Mouse (Mus musculus) lung, postnatal 0 days (tissue): ENCODE data around the gene Nudt15. TPM values are rescaled to one million over a fixed set of nuclear protein-coding genes. Genes with fewer than 3 reads are reported as not detected.

Source experiments
- ATAC-seq: fragments of 200-750 bp; cut with Nextera tagmentation; 2 replicates; pipeline ENCODE4 v1.8.0; 2017; ENCODE audit warnings: moderate library complexity
- DNase-seq: peaks from one replicate; pipeline ENCODE4 v3.0.0-alpha.2; 2016; ENCODE audit warnings: low spot score
- H3K27ac ChIP-seq: fragments of 300-500 bp; sonication (generic); 2 replicates; pipeline ENCODE4 v1.5.1; 2014; ENCODE audit warnings: antibody characterized with exemption, mild to moderate bottlenecking, low read length, mixed read lengths
- H3K27me3 ChIP-seq: fragments of 300-500 bp; sonication (generic); replicated peaks from 2 replicates; pipeline ENCODE4 v1.6.1; 2014; ENCODE audit warnings: low read length, mixed read lengths; ENCODE audit not compliant: insufficient read depth
- H3K36me3 ChIP-seq: fragments of 300-500 bp; sonication (generic); 2 replicates; pipeline ENCODE4 v1.6.1; 2014; ENCODE audit warnings: low read length, mixed read lengths; ENCODE audit not compliant: insufficient read depth
- H3K4me1 ChIP-seq: fragments of 300-500 bp; sonication (generic); 2 replicates; pipeline ENCODE4 v1.6.1; 2014; ENCODE audit warnings: antibody characterized with exemption, low read depth, low read length, mixed read lengths; ENCODE audit not compliant: insufficient read depth
- H3K4me2 ChIP-seq: fragments of 300-500 bp; sonication (generic); replicated peaks from 2 replicates; pipeline ENCODE4 v1.6.1; 2014; ENCODE audit warnings: low read depth, mild to moderate bottlenecking, low read length, moderate library complexity, mixed read lengths
- H3K4me3 ChIP-seq: fragments of 300-500 bp; sonication (generic); 2 replicates; pipeline ENCODE4 v1.5.1; 2014; ENCODE audit warnings: low read depth, low read length
- H3K9ac ChIP-seq: fragments of 300-500 bp; sonication (generic); replicated peaks from 2 replicates; pipeline ENCODE4 v1.6.1; 2014; ENCODE audit warnings: low read depth, mild to moderate bottlenecking
- H3K9me3 ChIP-seq: fragments of 300-500 bp; sonication (generic); 2 replicates; pipeline ENCODE4 v1.6.1; 2016; ENCODE audit warnings: low read length, mixed read lengths
- CTCF ChIP-seq: IDR thresholded peaks from 2 replicates; pipeline ENCODE4 v1.5.1; 2016; ENCODE audit warnings: antibody characterized with exemption, mild to moderate bottlenecking
- EP300 ChIP-seq: IDR thresholded peaks from 2 replicates; pipeline ENCODE4 v1.6.1; 2016; ENCODE audit warnings: antibody characterized with exemption, mild to moderate bottlenecking, control low read depth
- WGBS: fragments of 180-500 bp; shearing (Covaris S2); extraction: QIAGEN DNeasy Blood & Tissue Kit; methylation state at CpG from one replicate; pipeline ENCODE4 v1.1.7; 2014; 5-methylcytosine and 5-hydroxymethylcytosine counted together
- polyA plus RNA-seq: library from polyadenylated mRNA; unstranded; fragments of >200 nt; fragmentation: Nextera tagmentation; extraction: Ambion mirVana; gene quantifications from 2 replicates; pipeline ENCODE4 v1.2.1, GENCODE M21; 2015

The Nudt15 gene
- polyA plus RNA-seq, 1 experiment from 2014 or later, result 2.7 TPM

- H3K27me3 ChIP-seq, result no peaks in the 10 kb centered on the region
- peaks cover 8% of the 10 kb centered on the region; the same call in 1 of the 2 replicates for H3K4me1 ChIP-seq
- 47% methylated on average over 8 of the region's 8 CpGs for WGBS
- no peaks in the 10 kb centered on the region for H3K9me3 ChIP-seq
- no peak overlapping the region; the same call in 1 of the 2 replicates for H3K27ac ChIP-seq
- no peak overlapping the region for H3K9ac ChIP-seq
- DNase-seq (peak; percentile 83), ATAC-seq (peak; percentile 89)
- H3K4me2 ChIP-seq, result 0 out of 2 replicates have a peak overlapping the region, but pooled peaks have one; percentile 17
- no peak overlapping the region for H3K4me3 ChIP-seq
- H3K36me3 ChIP-seq, result no peaks in the 10 kb centered on the region
- TF ChIP-seq CTCF, result no peak
- TF ChIP-seq EP300, result peak; percentile 62
These were observed 77.4 kb downstream of the Nudt15 start for GRCm38 (mm10) chr14:73470593-73470992.

GRCm38 (mm10) chr14:73469506-73469905, 78.5 kb downstream of the Nudt15 start:
- Histone ChIP-seq H3K9me3 (no peaks in the 10 kb centered on the region), H3K27ac (no peak overlapping the region), H3K4me3 (no peak overlapping the region), H3K27me3 (no peaks in the 10 kb centered on the region), H3K36me3 (no peaks in the 10 kb centered on the region), H3K4me1 (0 out of 2 replicates have a peak, but pooled peaks cover 7% of the 10 kb centered on the region), H3K9ac (no peak overlapping the region), H3K4me2 (no peak overlapping the region)
- 82% methylated on average over 7 of the region's 7 CpGs for WGBS
- DNase-seq (no peak), ATAC-seq (no peak)
- TF ChIP-seq EP300, result no peak
- no peak for TF ChIP-seq CTCF

Other genes with a start within 250 kb of the Nudt15 start
- gene Rb1, start 222.4 kb downstream of the Nudt15 start, polyA plus RNA-seq, result 14.3 and 14.7 TPM in 2 replicates
- 1,838 and 1,903 TPM in 2 replicates for gene Itm2b, start 163.0 kb downstream of the Nudt15 start, polyA plus RNA-seq
- 52.8 and 56.1 TPM in 2 replicates for gene Med4, start 38.2 kb downstream of the Nudt15 start, polyA plus RNA-seq
- gene Sucla2, start 22.9 kb downstream of the Nudt15 start, polyA plus RNA-seq, result 80.2 and 84.7 TPM in 2 replicates
- gene Gm21750, start 113.0 kb upstream of the Nudt15 start, polyA plus RNA-seq, result not detected in 2 replicates